Mouse (Mus musculus) heart, embryonic 13.5 days (tissue): ENCODE measurements at regions not wholly inside any gene's neighbourhood (a gene's known extent, or its start where the extent isn't known, plus 50 kb on each side); places are given as distances from the start of the nearest gene placed in this dataset.

ENCODE experiments used
- ATAC-seq: fragments of 200-750 bp; cut with Nextera tagmentation; 2 replicates; pipeline ENCODE4 v1.8.0; 2017; ENCODE audit warnings: moderate TSS enrichment; ENCODE audit not compliant: insufficient number of reproducible peaks, low FRiP score, low TSS enrichment; ENCODE audit errors: extremely low read depth
- H3K27ac ChIP-seq: fragments of 300-500 bp; sonication (generic); replicated peaks from 2 replicates; pipeline ENCODE4 v1.5.1; 2015; ENCODE audit warnings: moderate library complexity, mild to moderate bottlenecking, inconsistent platforms
- H3K27me3 ChIP-seq: fragments of 300-500 bp; sonication (generic); replicated peaks from 2 replicates; pipeline ENCODE4 v1.6.1; 2015; ENCODE audit warnings: mild to moderate bottlenecking, inconsistent platforms
- H3K36me3 ChIP-seq: fragments of 300-500 bp; sonication (generic); 2 replicates; pipeline ENCODE4 v1.6.1; 2015; ENCODE audit warnings: mild to moderate bottlenecking, inconsistent platforms
- H3K4me1 ChIP-seq: fragments of 300-500 bp; sonication (generic); 2 replicates; pipeline ENCODE4 v1.6.1; 2015; ENCODE audit warnings: inconsistent platforms
- H3K4me2 ChIP-seq: fragments of 300-500 bp; sonication (generic); 2 replicates; pipeline ENCODE4 v1.6.1; 2015; ENCODE audit warnings: inconsistent platforms, mild to moderate bottlenecking, moderate library complexity
- H3K4me3 ChIP-seq: fragments of 300-500 bp; sonication (generic); 2 replicates; pipeline ENCODE4 v1.5.1; 2015; ENCODE audit warnings: moderate library complexity, mild to moderate bottlenecking, inconsistent platforms
- H3K9ac ChIP-seq: fragments of 300-500 bp; sonication (generic); 2 replicates; pipeline ENCODE4 v1.6.1; 2015; ENCODE audit warnings: inconsistent platforms, mild to moderate bottlenecking, moderate library complexity
- H3K9me3 ChIP-seq: fragments of 300-500 bp; sonication (generic); 2 replicates; pipeline ENCODE4 v1.6.1; 2016; ENCODE audit warnings: inconsistent platforms
- WGBS: fragments of 180-500 bp; shearing (Covaris S2); methylation state at CpG from one replicate; pipeline ENCODE4 v1.1.7; 2015; ENCODE audit warnings: mixed read lengths; 5-methylcytosine and 5-hydroxymethylcytosine counted together

DNA sequence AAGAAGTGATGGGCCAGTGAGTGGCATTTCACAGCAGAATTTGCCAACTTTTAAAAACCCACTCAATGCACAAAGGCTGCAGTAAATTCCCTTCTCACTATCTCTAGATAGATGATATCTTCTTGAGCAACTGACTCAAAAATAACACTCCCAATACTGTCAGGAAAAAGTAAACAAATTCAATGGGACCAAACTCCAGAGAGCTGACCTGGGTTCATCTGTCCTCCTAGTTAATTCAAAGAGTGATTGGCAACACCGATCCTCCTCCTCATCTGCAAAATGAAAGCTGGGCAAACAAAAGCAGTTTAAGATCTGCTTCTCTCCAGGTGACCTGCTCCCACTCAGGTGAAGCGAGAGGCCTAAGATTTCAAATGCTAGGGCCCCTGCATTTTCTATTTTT lies 747.3 kb downstream of the 1700064H15Rik start:
- Histone ChIP-seq H3K27me3 (no peaks in the 10 kb centered on the region), H3K27ac (no peak overlapping the region), H3K9me3 (no peaks in the 10 kb centered on the region), H3K4me2 (no peak overlapping the region), H3K9ac (no peak overlapping the region), H3K36me3 (no peaks in the 10 kb centered on the region), H3K4me3 (no peak overlapping the region), H3K4me1 (no peaks in the 10 kb centered on the region)
- WGBS, result 73% methylated on average over 2 of the region's 2 CpGs
- ATAC-seq, result no peak

DNA sequence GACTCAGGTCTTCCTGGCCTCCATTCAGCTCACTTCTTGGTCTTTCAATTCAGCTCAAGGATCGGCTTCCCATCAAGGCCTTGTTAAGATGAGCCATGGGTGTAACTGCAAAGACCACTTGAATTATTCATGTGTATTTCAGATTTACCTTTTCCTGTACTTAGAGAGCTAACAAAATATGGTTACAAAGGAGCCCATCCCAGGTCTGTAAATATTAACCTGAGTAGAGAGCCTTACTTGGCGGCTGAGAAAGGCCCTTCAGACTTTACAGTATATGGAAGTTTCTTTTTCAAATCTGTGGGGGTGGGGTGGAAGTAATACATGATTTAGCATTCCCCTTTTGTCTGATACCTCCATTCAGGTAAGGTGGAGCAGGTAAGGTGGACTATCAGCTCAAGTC lies 735.7 kb downstream of the 1700064H15Rik start:
- no peak overlapping the region for H3K9ac ChIP-seq
- H3K4me1 ChIP-seq, result no peaks in the 10 kb centered on the region
- no peaks in the 10 kb centered on the region for H3K9me3 ChIP-seq
- no peak for ATAC-seq
- WGBS, result 71% methylated on average over 2 of the region's 2 CpGs
- no peak overlapping the region for H3K27ac ChIP-seq
- no peak overlapping the region for H3K4me2 ChIP-seq
- no peaks in the 10 kb centered on the region for H3K27me3 ChIP-seq
- H3K4me3 ChIP-seq, result no peak overlapping the region
- H3K36me3 ChIP-seq, result no peaks in the 10 kb centered on the region

- no peaks in the 10 kb centered on the region for H3K27me3 ChIP-seq
- H3K4me2 ChIP-seq, result no peak overlapping the region
- H3K9ac ChIP-seq, result no peak overlapping the region
- ATAC-seq, result no peak
- no peak overlapping the region for H3K4me3 ChIP-seq
- no peaks in the 10 kb centered on the region for H3K4me1 ChIP-seq
- no peak overlapping the region for H3K27ac ChIP-seq
- 44% methylated on average over 3 of the region's 3 CpGs for WGBS
- H3K9me3 ChIP-seq, result no peaks in the 10 kb centered on the region
- no peaks in the 10 kb centered on the region for H3K36me3 ChIP-seq
These were observed 722.7 kb downstream of the 1700064H15Rik start for GRCm38 (mm10) chr3:18905769-18906168.

DNA sequence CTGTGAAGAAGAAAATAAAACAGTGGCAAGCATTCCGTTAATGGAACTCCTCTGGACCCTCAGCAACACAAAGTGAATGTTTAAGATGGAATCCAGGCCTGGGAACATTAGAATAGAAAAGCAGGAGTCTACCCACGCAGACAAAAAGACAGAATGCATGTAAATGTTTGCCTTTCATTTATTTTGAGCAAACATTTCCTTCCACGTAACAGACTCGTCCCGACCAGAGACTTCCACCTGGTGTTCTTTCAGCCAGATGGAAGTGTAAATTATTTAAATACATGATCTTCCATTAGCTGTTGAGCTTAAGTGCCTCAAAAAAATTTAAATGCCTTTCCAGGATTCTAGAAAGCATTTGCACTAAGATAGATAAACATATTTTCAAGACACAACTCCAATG lies 722.3 kb downstream of the 1700064H15Rik start:
- Histone ChIP-seq H3K9me3 (no peaks in the 10 kb centered on the region), H3K4me2 (no peak overlapping the region), H3K27me3 (no peaks in the 10 kb centered on the region), H3K9ac (no peak overlapping the region), H3K4me3 (no peak overlapping the region), H3K27ac (no peak overlapping the region), H3K4me1 (no peaks in the 10 kb centered on the region), H3K36me3 (no peaks in the 10 kb centered on the region)
- 65% methylated on average over 5 of the region's 5 CpGs for WGBS
- no peak for ATAC-seq

DNA sequence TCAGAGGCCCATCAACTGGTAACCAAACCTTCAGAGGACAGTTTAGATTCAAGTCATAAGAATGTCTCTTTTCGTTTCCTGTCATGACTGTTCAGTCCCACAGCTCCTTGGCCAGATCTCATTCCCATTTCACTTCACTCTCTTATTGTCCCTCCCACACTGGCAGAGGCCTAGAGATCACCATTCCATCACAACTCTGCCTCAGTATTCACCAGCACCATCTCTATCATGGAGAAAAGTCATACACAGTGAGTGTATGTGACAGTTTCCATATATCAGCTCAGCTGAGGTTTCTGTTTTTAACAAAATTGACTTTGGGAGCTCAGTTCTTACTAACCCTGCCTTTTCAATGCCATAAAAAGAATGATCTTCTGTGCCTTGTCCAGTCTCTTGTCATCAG lies 719.7 kb downstream of the 1700064H15Rik start:
- no peak for ATAC-seq
- no peaks in the 10 kb centered on the region for H3K27me3 ChIP-seq
- 76% methylated on average over 1 of the region's 1 CpGs for WGBS
- no peak overlapping the region for H3K9ac ChIP-seq
- no peak overlapping the region for H3K4me3 ChIP-seq
- no peaks in the 10 kb centered on the region for H3K36me3 ChIP-seq
- H3K4me2 ChIP-seq, result no peak overlapping the region
- H3K27ac ChIP-seq, result no peak overlapping the region
- H3K9me3 ChIP-seq, result peaks cover 3% of the 10 kb centered on the region; the same call in 1 of the 2 replicates
- H3K4me1 ChIP-seq, result no peaks in the 10 kb centered on the region

DNA sequence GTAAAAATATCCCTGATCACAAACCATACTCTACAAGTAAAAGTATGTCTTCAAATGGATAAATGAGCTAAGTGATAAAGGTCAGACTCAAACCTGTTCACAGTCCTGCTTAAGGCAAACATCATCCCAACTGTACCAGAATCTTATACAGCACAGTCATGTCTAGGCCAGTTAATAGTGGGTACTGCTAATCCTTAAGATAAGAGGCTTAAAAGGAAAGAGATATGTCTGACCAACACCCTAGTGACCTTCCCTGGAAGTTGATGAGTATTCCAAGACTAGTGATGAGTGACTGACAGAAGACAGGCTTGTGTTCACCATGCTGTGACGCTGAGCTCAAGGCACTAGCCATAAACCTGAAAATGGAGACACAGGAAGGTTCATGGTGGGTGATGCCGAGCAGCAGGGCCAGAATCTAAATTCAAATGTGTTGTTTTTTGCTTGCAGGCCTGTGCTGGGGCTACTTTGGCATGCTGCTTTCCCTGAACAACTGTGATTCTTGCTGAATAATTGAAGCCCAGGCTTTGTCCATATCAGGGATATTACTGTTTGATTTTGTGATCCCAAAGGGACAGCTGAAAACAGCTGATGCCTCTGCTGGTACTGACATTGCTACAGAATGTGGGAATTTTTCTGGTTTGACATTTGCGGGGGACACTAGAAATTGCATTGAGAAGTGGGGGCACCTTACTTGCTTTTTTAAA lies 699.9 kb downstream of the 1700064H15Rik start:
- Histone ChIP-seq H3K9ac (no peak overlapping the region), H3K4me3 (no peak overlapping the region), H3K9me3 (no peaks in the 10 kb centered on the region), H3K4me1 (peaks cover 5% of the 10 kb centered on the region; the same call in 1 of the 2 replicates), H3K36me3 (no peaks in the 10 kb centered on the region), H3K4me2 (no peak overlapping the region), H3K27ac (no peak overlapping the region), H3K27me3 (no peaks in the 10 kb centered on the region)
- WGBS, result 54% methylated on average over 3 of the region's 3 CpGs
- no peak for ATAC-seq

GRCm38 (mm10) chr3:18929105-18929492 lies 699.4 kb downstream of the 1700064H15Rik start:
- peaks cover 5% of the 10 kb centered on the region; the same call in 1 of the 2 replicates for H3K4me1 ChIP-seq
- H3K27ac ChIP-seq, result no peak overlapping the region
- WGBS, result 76% methylated on average over 3 of the region's 3 CpGs
- H3K4me2 ChIP-seq, result no peak overlapping the region
- no peaks in the 10 kb centered on the region for H3K36me3 ChIP-seq
- no peak for ATAC-seq
- no peaks in the 10 kb centered on the region for H3K27me3 ChIP-seq
- no peak overlapping the region for H3K9ac ChIP-seq
- H3K4me3 ChIP-seq, result no peak overlapping the region
- no peaks in the 10 kb centered on the region for H3K9me3 ChIP-seq

- Histone ChIP-seq H3K4me2 (no peak overlapping the region), H3K27ac (no peak overlapping the region), H3K4me3 (no peak overlapping the region), H3K36me3 (no peaks in the 10 kb centered on the region), H3K9ac (no peak overlapping the region), H3K27me3 (no peaks in the 10 kb centered on the region), H3K9me3 (no peaks in the 10 kb centered on the region), H3K4me1 (peaks cover 5% of the 10 kb centered on the region; the same call in 1 of the 2 replicates)
- WGBS, result 71% methylated on average over 13 of the region's 13 CpGs
- no peak for ATAC-seq
These were observed 695.3 kb downstream of the 1700064H15Rik start for GRCm38 (mm10) chr3:18932983-18933726.

DNA sequence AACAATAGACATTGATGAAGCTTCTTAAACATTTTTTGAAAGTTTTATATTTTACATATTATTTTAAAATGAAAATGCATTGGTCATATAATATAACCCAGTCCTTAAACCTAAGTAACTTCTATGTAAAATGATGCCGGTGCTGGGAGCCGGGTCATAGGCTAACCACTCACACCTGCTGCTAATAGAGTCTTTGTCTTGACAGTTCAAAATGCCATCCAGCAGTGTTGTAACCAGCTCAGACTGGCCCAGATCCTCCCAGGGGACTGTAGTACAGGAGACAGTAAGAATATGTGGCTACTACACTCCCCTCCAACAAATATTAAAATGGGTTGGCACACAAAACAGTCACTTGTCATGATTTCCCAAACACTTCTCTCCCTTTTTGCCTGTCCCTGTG lies 693.6 kb downstream of the 1700064H15Rik start:
- H3K36me3 ChIP-seq, result no peaks in the 10 kb centered on the region
- ATAC-seq, result no peak
- H3K9ac ChIP-seq, result no peak overlapping the region
- peaks cover 7% of the 10 kb centered on the region for H3K27me3 ChIP-seq
- WGBS, result 93% methylated on average over 2 of the region's 2 CpGs
- no peak overlapping the region for H3K4me2 ChIP-seq
- H3K4me1 ChIP-seq, result no peaks in the 10 kb centered on the region
- H3K27ac ChIP-seq, result no peak overlapping the region
- no peaks in the 10 kb centered on the region for H3K9me3 ChIP-seq
- no peak overlapping the region for H3K4me3 ChIP-seq

DNA sequence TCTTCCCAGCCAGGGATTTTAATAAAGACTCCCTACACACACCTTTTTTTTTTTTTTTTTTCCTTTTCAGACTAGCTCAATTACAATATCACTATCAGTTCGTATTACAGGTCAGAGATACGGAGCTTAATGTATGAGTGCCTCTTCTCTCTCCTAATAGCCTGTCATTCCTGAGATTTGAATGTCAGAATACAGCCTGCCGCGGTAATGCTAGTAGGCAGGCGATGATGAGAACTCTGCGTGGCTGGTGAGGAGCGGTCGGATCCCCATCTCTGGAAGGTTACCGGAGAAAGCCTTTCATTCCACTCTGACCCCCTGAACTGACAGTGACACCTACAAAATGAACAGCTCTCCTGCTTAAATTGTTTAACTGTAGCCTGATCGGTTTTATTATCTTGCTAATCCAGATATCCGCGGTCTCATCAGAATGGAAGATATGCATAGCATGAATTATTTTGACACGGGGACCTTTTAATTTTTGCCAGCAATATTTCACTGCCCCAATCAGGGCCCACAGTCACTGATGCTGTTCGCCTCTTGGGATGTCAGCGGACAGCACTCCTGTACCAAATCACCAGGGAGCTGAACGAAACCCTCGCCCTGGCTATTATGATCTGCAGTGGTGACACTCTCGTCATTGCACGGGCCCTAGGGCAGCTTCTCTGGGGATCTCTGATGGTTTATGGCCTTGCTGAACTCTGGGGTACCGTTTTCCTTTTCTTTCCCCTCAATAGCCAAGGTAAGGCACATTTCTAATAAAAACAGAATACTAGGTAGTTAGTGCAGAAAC lies 690.9 kb downstream of the 1700064H15Rik start:
- Histone ChIP-seq H3K36me3 (no peaks in the 10 kb centered on the region), H3K9ac (no peak overlapping the region), H3K4me2 (no peak overlapping the region), H3K27me3 (peaks cover 12% of the 10 kb centered on the region), H3K4me3 (no peak overlapping the region), H3K4me1 (no peaks in the 10 kb centered on the region), H3K9me3 (no peaks in the 10 kb centered on the region), H3K27ac (no peak overlapping the region)
- 68% methylated on average over 20 of the region's 20 CpGs for WGBS
- no peak for ATAC-seq

DNA sequence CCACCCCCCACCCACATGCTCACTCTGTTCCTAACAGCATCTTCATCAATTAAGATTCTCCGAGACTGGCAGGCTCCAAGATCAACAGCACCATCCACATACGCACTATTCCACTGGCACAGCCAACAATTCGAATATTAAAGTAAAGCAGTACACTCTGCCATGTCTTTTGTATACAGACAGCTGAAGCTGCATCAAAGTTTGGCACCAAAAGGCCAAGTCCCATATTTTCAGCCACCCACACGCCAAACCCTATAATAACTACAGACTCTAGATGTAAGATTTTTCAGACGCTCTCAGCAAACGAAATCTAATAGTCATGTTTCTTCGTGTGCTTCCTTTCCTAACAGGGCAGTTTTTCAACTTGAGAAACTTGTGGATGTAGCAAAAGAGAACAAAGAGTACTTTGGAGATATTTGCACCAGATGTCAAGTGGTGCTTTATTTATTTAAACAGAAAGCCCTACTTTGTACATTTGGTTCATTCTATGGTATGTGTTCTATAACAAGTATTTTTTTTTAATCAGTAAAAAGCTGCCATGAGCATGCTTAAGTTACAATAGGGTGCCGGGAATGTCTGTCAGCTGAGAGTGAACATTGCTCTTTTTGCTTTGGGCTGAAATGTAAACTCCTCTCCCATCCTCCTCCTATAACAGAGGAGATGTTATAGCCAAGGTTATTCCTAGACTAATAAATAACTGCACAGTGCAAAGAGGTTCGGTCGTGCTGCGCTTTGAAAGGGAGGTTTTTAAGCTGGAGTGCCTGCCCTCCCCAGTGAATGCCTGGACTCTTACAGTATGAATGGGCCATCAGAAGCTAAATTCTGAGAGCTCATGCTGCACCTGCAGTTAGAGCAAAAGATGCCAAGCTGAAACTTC lies 686.9 kb downstream of the 1700064H15Rik start:
- no peak overlapping the region for H3K27ac ChIP-seq
- H3K9me3 ChIP-seq, result no peaks in the 10 kb centered on the region
- no peaks in the 10 kb centered on the region for H3K4me1 ChIP-seq
- no peak overlapping the region for H3K4me3 ChIP-seq
- H3K27me3 ChIP-seq, result peaks cover 12% of the 10 kb centered on the region
- 71% methylated on average over 11 of the region's 11 CpGs for WGBS
- no peak overlapping the region for H3K4me2 ChIP-seq
- no peaks in the 10 kb centered on the region for H3K36me3 ChIP-seq
- no peak for ATAC-seq
- H3K9ac ChIP-seq, result no peak overlapping the region
